Mouse (Mus musculus) heart, postnatal 14 days (tissue): ENCODE data around the gene Csnk1e. TPM values are rescaled to one million over a fixed set of nuclear protein-coding genes. Genes with fewer than 3 reads are reported as not detected.

ENCODE experiments used
- DNase-seq, 2 experiments: peaks; one replicate each; pipeline ENCODE4 v3.0.0; 2021 to 2022
- intact Hi-C: fragments of 180-260 bp; cut with DNase I; formaldehyde crosslinking; loops from one replicate; pipeline ENCODE4 v1.15.1; 2025
- total RNA-seq, 2 experiments: library from RNA; stranded (reverse); gene quantifications; 2 replicates each; pipeline ENCODE4 v1.2.3; 2021

Gene Csnk1e
- total RNA-seq, 2 experiments from 2014 or later = 62.3 to 67.3 TPM

GRCm38 (mm10) chr15:79445786-79446654, 9.3 kb downstream of the Csnk1e start:
- no peak for DNase-seq
- intact Hi-C loops = no loop called here

GRCm38 (mm10) chr15:79443856-79444410, 11.4 kb downstream of the Csnk1e start:
- intact Hi-C loops = no loop called here
- DNase-seq = no peak

- DNase-seq = no peak
- intact Hi-C loops = no loop called here
Observed at GRCm38 (mm10) chr15:79442961-79443518, 12.3 kb downstream of the Csnk1e start.

GRCm38 (mm10) chr15:79442257-79442611, 13.1 kb downstream of the Csnk1e start:
- no peak for DNase-seq
- intact Hi-C loops = no loop called here

- intact Hi-C loops = no loop called here
- peak; percentile 91 to 93 for DNase-seq
Observed at GRCm38 (mm10) chr15:79441331-79442256, 13.8 kb downstream of the Csnk1e start.

- intact Hi-C loops = no loop called here
- no peak for DNase-seq
Observed at GRCm38 (mm10) chr15:79440651-79441330, 14.6 kb downstream of the Csnk1e start.

GRCm38 (mm10) chr15:79440223-79440622, 15.1 kb downstream of the Csnk1e start:
- peak; percentile 70 to 73 for DNase-seq

GRCm38 (mm10) chr15:79439386-79439785, 16.0 kb downstream of the Csnk1e start:
- no peak for DNase-seq
- intact Hi-C loops = loop anchor here (5.0 kb wide), 1 partner anchor 37 kb away; the partner anchor contains the start of gene Tmem184b

More at GRCm38 (mm10) chr15:79440223-79440622, 15.1 kb downstream of the Csnk1e start:
- intact Hi-C loops = no loop called here

- intact Hi-C loops = loop anchor here (5.0 kb wide), 1 partner anchor 37 kb away; the partner anchor contains the start of gene Tmem184b
- DNase-seq = no peak
Observed at GRCm38 (mm10) chr15:79438816-79439215, 16.6 kb downstream of the Csnk1e start.

- intact Hi-C loops = loop anchor here (5.0 kb wide), 1 partner anchor 36 kb away; the partner anchor contains the start of gene Tmem184b
- no peak for DNase-seq
Observed at GRCm38 (mm10) chr15:79438209-79438810, 17.1 kb downstream of the Csnk1e start.

- intact Hi-C loops = loop anchor here (5.0 kb wide), 1 partner anchor 35 kb away; the partner anchor contains the start of gene Tmem184b
Observed at GRCm38 (mm10) chr15:79437541-79438208, 17.7 kb downstream of the Csnk1e start.

GRCm38 (mm10) chr15:79436481-79436921, 18.9 kb downstream of the Csnk1e start:
- intact Hi-C loops = loop anchor here (5.0 kb wide), 1 partner anchor 34 kb away; the partner anchor contains the start of gene Tmem184b
- DNase-seq = peak; percentile 48 to 51

More at GRCm38 (mm10) chr15:79437541-79438208, 17.7 kb downstream of the Csnk1e start:
- no peak for DNase-seq

GRCm38 (mm10) chr15:79435191-79435671, 20.1 kb downstream of the Csnk1e start:
- DNase-seq = peak; percentile 61 to 71

GRCm38 (mm10) chr15:79432892-79433291, 22.5 kb downstream of the Csnk1e start:
- DNase-seq = peak; percentile 59 to 62
- intact Hi-C loops = no loop called here

More at GRCm38 (mm10) chr15:79435191-79435671, 20.1 kb downstream of the Csnk1e start:
- intact Hi-C loops = loop anchor here (5.0 kb wide), 1 partner anchor 33 kb away; the partner anchor contains the start of gene Tmem184b

- DNase-seq = no peak
- intact Hi-C loops = no loop called here
Observed at GRCm38 (mm10) chr15:79432328-79432727, 23.0 kb downstream of the Csnk1e start.

- no peak for DNase-seq
- intact Hi-C loops = no loop called here
Observed at GRCm38 (mm10) chr15:79431925-79432324, 23.4 kb downstream of the Csnk1e start.

- no peak for DNase-seq
- intact Hi-C loops = no loop called here
Observed at GRCm38 (mm10) chr15:79430461-79431000, 24.8 kb downstream of the Csnk1e start.

GRCm38 (mm10) chr15:79429994-79430393, 25.4 kb downstream of the Csnk1e start:
- intact Hi-C loops = no loop called here
- no peak for DNase-seq
